22 mouse cellular contexts compared by ENCODE assay signal in the genomic region with DNA sequence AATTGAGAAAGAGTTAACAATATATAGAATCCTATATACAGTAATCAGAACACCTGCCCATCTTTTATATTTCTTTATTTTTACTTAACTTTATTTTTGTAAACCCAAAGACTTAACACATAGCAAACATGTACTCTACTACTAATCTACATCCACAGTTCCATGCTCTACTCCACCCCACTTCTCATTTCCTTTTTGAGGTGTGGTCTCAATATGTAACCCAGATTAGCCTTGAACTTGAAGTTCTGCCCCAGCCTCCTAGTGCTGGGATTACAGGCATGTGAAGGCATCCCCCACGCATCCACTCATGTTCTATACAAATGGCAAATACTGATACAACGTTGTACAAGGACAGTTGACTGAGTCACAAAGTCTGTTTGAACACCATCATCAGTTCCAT. TPM values are rescaled to one million over a fixed set of nuclear protein-coding genes. Genes with fewer than 3 reads are reported as not detected.
DNase-seq lines count a peak whose midpoint lies in the region; ATAC-seq and TF ChIP-seq lines count a peak whose summit lies in the region.
"Had no signal": no experiment of that assay in that cellular context is flagged by ENCODE, and none has a peak within 500 bp of the region (broad histone marks: within the 10 kb centered on the region; RNA-seq: fewer than 3 reads in every experiment).

No protein-coding gene starts in this region.

- no peak for TF ChIP-seq CTCF in heart, adult 2 months (IDR thresholded peaks at IDR 0.05)

- H3K27me3 ChIP-seq in liver, embryonic 15.5 days = no peaks in the 10 kb centered on the region
- H3K27me3 ChIP-seq in midbrain, embryonic 16.5 days (ENCODE audit: control insufficient read depth, insufficient read depth, low read depth, low read length) = no peaks in the 10 kb centered on the region
- H3K27me3 ChIP-seq in heart, adult 2 months (ENCODE audit: control insufficient read depth, insufficient read depth, low read length) = no peaks in the 10 kb centered on the region
- H3K27me3 ChIP-seq: embryonic facial prominence, embryonic 12.5 days; forebrain, embryonic 13.5 days; forebrain, embryonic 15.5 days had no signal

- H3K4me3 ChIP-seq in liver, embryonic 15.5 days (replicated peaks) = no peak overlapping the region
- no peak overlapping the region for H3K4me3 ChIP-seq in midbrain, embryonic 16.5 days (ENCODE audit: low read depth, low read length)
- H3K4me3 ChIP-seq in heart, adult 2 months = no peak overlapping the region
- H3K4me3 ChIP-seq: embryonic facial prominence, embryonic 10.5 days; embryonic facial prominence, embryonic 12.5 days; erythroblast, embryonic 14.5 days; forebrain, embryonic 13.5 days; forebrain, embryonic 15.5 days had no signal

- no peaks in the 10 kb centered on the region for H3K36me3 ChIP-seq in liver, embryonic 15.5 days (replicated peaks)
- no peaks in the 10 kb centered on the region for H3K36me3 ChIP-seq in midbrain, embryonic 16.5 days (ENCODE audit: control insufficient read depth, insufficient read depth, low read length)
- no peaks in the 10 kb centered on the region; the same call in 1 of the 2 replicates for H3K36me3 ChIP-seq in heart, adult 2 months (ENCODE audit: control insufficient read depth, insufficient read depth, low read length)
- H3K36me3 ChIP-seq: embryonic facial prominence, embryonic 10.5 days; embryonic facial prominence, embryonic 12.5 days; forebrain, embryonic 15.5 days had no signal

- no peak overlapping the region for H3K9ac ChIP-seq in liver, embryonic 15.5 days
- H3K9ac ChIP-seq in midbrain, embryonic 16.5 days (ENCODE audit: low read depth, low read length) = no peak overlapping the region
- H3K9ac ChIP-seq in heart, adult 2 months (ENCODE audit: low read depth, low read length) = no peak overlapping the region
- H3K9ac ChIP-seq: embryonic facial prominence, embryonic 12.5 days; forebrain, embryonic 13.5 days; forebrain, embryonic 15.5 days; forebrain, postnatal 0 days had no signal

- 0 out of 2 replicates have a peak, but pooled peaks have one; percentile 15 for ATAC-seq in liver, embryonic 15.5 days (ENCODE audit: insufficient read depth)
- peak; percentile 39 for ATAC-seq in erythroblast, adult 5-6 weeks (replicated peaks; ENCODE audit: low FRiP score, poor library complexity, severe bottlenecking)
- no peak for ATAC-seq in midbrain, embryonic 16.5 days
- ATAC-seq: activated CD4-positive, CD25-positive, alpha-beta regulatory T cell, adult 4 months; forebrain, embryonic 13.5 days; forebrain, embryonic 15.5 days; forebrain, postnatal 0 days; Patski had no signal

- no peak for TF ChIP-seq POLR2A in heart, adult 2 months (IDR thresholded peaks at IDR 0.05; ENCODE audit: insufficient read depth, low read depth, low read length)

- 0 out of 2 replicates have a peak, but pooled peaks cover 2% of the 10 kb centered on the region for H3K4me1 ChIP-seq in liver, embryonic 15.5 days (replicated peaks)
- no peaks in the 10 kb centered on the region for H3K4me1 ChIP-seq in midbrain, embryonic 16.5 days (ENCODE audit: control insufficient read depth, insufficient read depth, low read length)
- H3K4me1 ChIP-seq in heart, adult 2 months (ENCODE audit: control insufficient read depth, insufficient read depth, low read length) = no peaks in the 10 kb centered on the region
- H3K4me1 ChIP-seq: embryonic facial prominence, embryonic 10.5 days; embryonic facial prominence, embryonic 12.5 days; forebrain, embryonic 13.5 days; forebrain, embryonic 15.5 days had no signal

- no peak overlapping the region for H3K27ac ChIP-seq in liver, embryonic 15.5 days (replicated peaks)
- H3K27ac ChIP-seq in midbrain, embryonic 16.5 days (ENCODE audit: low read length) = no peak overlapping the region
- H3K27ac ChIP-seq in heart, adult 2 months = no peak overlapping the region
- H3K27ac ChIP-seq: embryonic facial prominence, embryonic 10.5 days; embryonic facial prominence, embryonic 12.5 days; forebrain, embryonic 13.5 days; forebrain, embryonic 15.5 days had no signal

- no peak for DNase-seq in liver
- no peak for DNase-seq in heart, adult 2 months
- DNase-seq: adrenal gland, adult 8-10 months; adrenal gland, postnatal 14 days; adrenal gland, postnatal 36 days; cerebellum, adult 11-12 months; cerebellum, adult 2 months; cerebellum, adult 9-10 months; cerebellum, postnatal 10 days; cerebellum, postnatal 25 days; forebrain, postnatal 0 days had no signal

- no peaks in the 10 kb centered on the region for H3K79me2 ChIP-seq in heart, adult 2 months (replicated peaks; ENCODE audit: control insufficient read depth, insufficient read depth, low read length)

- no peak for TF ChIP-seq EP300 in heart, adult 2 months (IDR thresholded peaks at IDR 0.05; ENCODE audit: insufficient read depth, low read depth, low read length)

- intact Hi-C loops in heart, adult 2 months (cut with DNase I) = no loop called here

- no peak overlapping the region for H3K4me2 ChIP-seq in liver, embryonic 15.5 days
- H3K4me2 ChIP-seq in midbrain, embryonic 16.5 days (ENCODE audit: low read length) = no peak overlapping the region
- H3K4me2 ChIP-seq: embryonic facial prominence, embryonic 12.5 days; forebrain, embryonic 13.5 days; forebrain, embryonic 15.5 days had no signal

- WGBS in liver, embryonic 15.5 days (ENCODE audit: insufficient replicate concordance) = 47% methylated on average over 2 of the region's 2 CpGs
- 87% methylated on average over 2 of the region's 2 CpGs for WGBS in midbrain, embryonic 16.5 days
- 77% methylated on average over 2 of the region's 2 CpGs for WGBS in heart, adult 2 months

- H3K9me3 ChIP-seq in liver, embryonic 15.5 days (replicated peaks) = no peaks in the 10 kb centered on the region
- no peaks in the 10 kb centered on the region for H3K9me3 ChIP-seq in midbrain, embryonic 16.5 days (replicated peaks; ENCODE audit: control insufficient read depth, low read length, poor library complexity, severe bottlenecking)
- H3K9me3 ChIP-seq: embryonic facial prominence, embryonic 10.5 days; embryonic facial prominence, embryonic 12.5 days; forebrain, embryonic 13.5 days; forebrain, embryonic 15.5 days had no signal

RNA-seq across cellular contexts. Expression of a gene that starts 40.4 kb away (rescaled TPM):
- 1.7 and 2.3 TPM in 2 replicates for polyA plus RNA-seq in liver, embryonic 15.5 days (2015; fragmentation: Nextera tagmentation; extraction: Ambion mirVana)
- total RNA-seq in erythroblast, adult 5-6 weeks (2015; ENCODE audit: low replicate concordance) = 237 and 297 TPM in 2 replicates
- 556 and 560 TPM in 2 replicates for total RNA-seq in erythroblast, adult 5-6 weeks (2017; ENCODE audit: low replicate concordance)
- 0.71 and 1.0 TPM in 2 replicates for polyA plus RNA-seq in midbrain, embryonic 16.5 days (2015; fragmentation: Nextera tagmentation; extraction: Ambion mirVana)
- 10 to 100 TPM; 17.5 to 38.7 TPM for total RNA-seq in heart, adult 2 months (2021)
- 4.3 and 5.0 TPM in 2 replicates for polyA plus RNA-seq in heart, adult 2 months (2012; rRNA removed)
- polyA plus RNA-seq: erythroblast, embryonic 14.5 days; forebrain, embryonic 11.5 days had no signal
